Mouse (Mus musculus) cerebellum, adult 2 months (tissue): ENCODE data around the gene Usp7. TPM values are rescaled to one million over a fixed set of nuclear protein-coding genes. Genes with fewer than 3 reads are reported as not detected.

Experiments
- DNase-seq, 2 experiments: peaks; one replicate each; pipeline ENCODE4 v3.0.0; 2021
- H3K27ac ChIP-seq: fragments of 200-500 bp; 2 replicates; pipeline ENCODE4 v1.5.1; 2012; ENCODE audit warnings: low read length, control low read depth, inconsistent platforms; ENCODE audit not compliant: insufficient read depth
- H3K27me3 ChIP-seq: fragments of 200-500 bp; 2 replicates; pipeline ENCODE4 v1.6.1; 2012; ENCODE audit warnings: inconsistent platforms, mild to moderate bottlenecking, low read length, moderate library complexity; ENCODE audit not compliant: control insufficient read depth, insufficient read depth
- H3K4me1 ChIP-seq: fragments of 200-500 bp; 2 replicates; pipeline ENCODE4 v1.6.1; 2011; ENCODE audit warnings: low read length; ENCODE audit not compliant: control insufficient read depth, insufficient read depth
- H3K4me3 ChIP-seq: fragments of 200-500 bp; replicated peaks from 2 replicates; pipeline ENCODE3; 2011; ENCODE audit warnings: mild to moderate bottlenecking, low read depth, low read length, control low read depth; ENCODE audit not compliant: insufficient read depth
- CTCF ChIP-seq: fragments of 200-500 bp; IDR thresholded peaks from 2 replicates; pipeline ENCODE4 v1.5.1; 2011; ENCODE audit warnings: low read depth, mild to moderate bottlenecking, control low read depth, low read length, moderate library complexity, borderline replicate concordance; ENCODE audit not compliant: insufficient read depth
- POLR2A ChIP-seq: fragments of 200-500 bp; IDR thresholded peaks from 2 replicates; pipeline ENCODE4 v1.6.1; 2011; ENCODE audit warnings: low read length, control low read depth, borderline replicate concordance; ENCODE audit not compliant: insufficient read depth
- WGBS: fragments of 180-500 bp; shearing (Covaris S2); methylation state at CpG from one replicate; pipeline ENCODE4 v1.1.7; 2018; 5-methylcytosine and 5-hydroxymethylcytosine counted together
- polyA plus RNA-seq: library from polyadenylated mRNA; depleted of rRNA; stranded (reverse); fragments of >200 nt; gene quantifications from 2 replicates; pipeline ENCODE4 v1.2.3, GENCODE M21; 2012

Gene Usp7
- polyA plus RNA-seq, 1 experiment: 116 TPM

- Histone ChIP-seq H3K4me3 (peak within 1 kb of the TSS; percentile 91), H3K4me1 (peaks cover 6% of the 10 kb centered on the region; the same call in 1 of the 2 replicates), H3K27me3 (no peaks in the 10 kb centered on the region), H3K27ac (peak within 1 kb of the TSS; percentile 95)
- WGBS: 1% methylated on average over 64 of the region's 80 CpGs
- peak; percentile 98 to 99 for DNase-seq
- peak; percentile 90 for TF ChIP-seq POLR2A
- TF ChIP-seq CTCF: no peak
These were observed 37.7 kb upstream of the Usp7 start, which contains the start of gene 1810013L24Rik for GRCm38 (mm10) chr16:8829564-8830359. 1810013L24Rik (plus strand) TSS chr16:8830100.

- TF ChIP-seq POLR2A: no peak
- peak; percentile 47 for TF ChIP-seq CTCF
- WGBS: 8% methylated on average over 33 of the region's 33 CpGs
These were observed 36.8 kb upstream of the Usp7 start for GRCm38 (mm10) chr16:8828636-8829563.

GRCm38 (mm10) chr16:8827366-8827765 is 35.3 kb upstream of the Usp7 start:
- WGBS: 96% methylated on average over 7 of the region's 7 CpGs
- no peak overlapping the region for H3K27ac ChIP-seq
- H3K4me3 ChIP-seq: no peak overlapping the region
- H3K4me1 ChIP-seq: peaks cover 2% of the 10 kb centered on the region; the same call in 1 of the 2 replicates
- no peaks in the 10 kb centered on the region for H3K27me3 ChIP-seq
- no peak for DNase-seq
- TF ChIP-seq POLR2A (no peak), CTCF (no peak)

More at GRCm38 (mm10) chr16:8828636-8829563, 36.8 kb upstream of the Usp7 start:
- Histone ChIP-seq H3K4me3 (peak overlapping the region; percentile 82), H3K27ac (peak overlapping the region; percentile 94), H3K27me3 (no peaks in the 10 kb centered on the region), H3K4me1 (peaks cover 3% of the 10 kb centered on the region; the same call in 1 of the 2 replicates)
- peak in 1 of 2 experiments; percentile 23 for DNase-seq

GRCm38 (mm10) chr16:8823661-8824060 is 31.6 kb upstream of the Usp7 start:
- no peak overlapping the region for H3K4me3 ChIP-seq
- DNase-seq: no peak
- whole genome bisulfite sequencing: 77% methylated on average over 2 of the region's 2 CpGs
- no peak overlapping the region for H3K27ac ChIP-seq
- no peak for TF ChIP-seq CTCF
- no peak for TF ChIP-seq POLR2A
- H3K27me3 ChIP-seq: no peaks in the 10 kb centered on the region
- H3K4me1 ChIP-seq: no peaks in the 10 kb centered on the region

- no peak overlapping the region for H3K4me3 ChIP-seq
- no peak for DNase-seq
- WGBS: 83% methylated on average over 4 of the region's 4 CpGs
These were observed 30.5 kb upstream of the Usp7 start for GRCm38 (mm10) chr16:8822586-8822985.

GRCm38 (mm10) chr16:8821429-8821828 is 29.3 kb upstream of the Usp7 start:
- H3K4me1 ChIP-seq: no peaks in the 10 kb centered on the region; the same call in 1 of the 2 replicates
- H3K4me3 ChIP-seq: no peak overlapping the region
- H3K27ac ChIP-seq: no peak overlapping the region
- TF ChIP-seq CTCF: no peak
- no peak for TF ChIP-seq POLR2A
- no peaks in the 10 kb centered on the region for H3K27me3 ChIP-seq
- 4% methylated on average over 1 of the region's 1 CpGs for WGBS
- peak; percentile 41 to 77 for DNase-seq

More at GRCm38 (mm10) chr16:8822586-8822985, 30.5 kb upstream of the Usp7 start:
- no peaks in the 10 kb centered on the region for H3K27me3 ChIP-seq
- TF ChIP-seq CTCF (no peak), POLR2A (no peak)
- H3K27ac ChIP-seq: no peak overlapping the region
- H3K4me1 ChIP-seq: no peaks in the 10 kb centered on the region

GRCm38 (mm10) chr16:8817872-8818271 is 25.8 kb upstream of the Usp7 start:
- 23% methylated on average over 4 of the region's 4 CpGs for WGBS

More at GRCm38 (mm10) chr16:8817872-8818271, 25.8 kb upstream of the Usp7 start:
- Histone ChIP-seq H3K27me3 (no peaks in the 10 kb centered on the region), H3K4me1 (no peaks in the 10 kb centered on the region; the same call in 1 of the 2 replicates), H3K4me3 (no peak overlapping the region), H3K27ac (no peak overlapping the region)
- no peak for TF ChIP-seq CTCF
- TF ChIP-seq POLR2A: no peak
- peak; percentile 50 to 79 for DNase-seq
